Mouse (Mus musculus) heart, embryonic 16.5 days (tissue): ENCODE results near the gene Gramd1a. TPM values are rescaled to one million over a fixed set of nuclear protein-coding genes. Genes with fewer than 3 reads are reported as not detected.

Experiments used
- ATAC-seq: fragments of 200-750 bp; cut with Nextera tagmentation; replicated peaks from 2 replicates; pipeline ENCODE4 v1.8.0; 2017; ENCODE audit warnings: moderate number of reproducible peaks; ENCODE audit not compliant: insufficient read depth, low FRiP score; ENCODE audit errors: extremely low read depth
- H3K27ac ChIP-seq: fragments of 300-500 bp; sonication (generic); 2 replicates; pipeline ENCODE4 v1.5.1; 2014; ENCODE audit warnings: mild to moderate bottlenecking, low read length, control low read depth, moderate library complexity
- H3K27me3 ChIP-seq: fragments of 300-500 bp; sonication (generic); 2 replicates; pipeline ENCODE4 v1.6.1; 2014; ENCODE audit warnings: low read length, mixed read lengths; ENCODE audit not compliant: control insufficient read depth, insufficient read depth
- H3K36me3 ChIP-seq: fragments of 300-500 bp; sonication (generic); 2 replicates; pipeline ENCODE4 v1.6.1; 2014; ENCODE audit not compliant: control insufficient read depth, insufficient read depth
- H3K4me1 ChIP-seq: fragments of 300-500 bp; sonication (generic); 2 replicates; pipeline ENCODE4 v1.6.1; 2014; ENCODE audit warnings: low read length, mixed read lengths; ENCODE audit not compliant: control insufficient read depth, insufficient read depth
- H3K4me2 ChIP-seq: fragments of 300-500 bp; sonication (generic); 2 replicates; pipeline ENCODE4 v1.6.1; 2014; ENCODE audit warnings: low read depth, mild to moderate bottlenecking, control low read depth, low read length
- H3K4me3 ChIP-seq: fragments of 300-500 bp; sonication (generic); 2 replicates; pipeline ENCODE4 v1.5.1; 2014; ENCODE audit warnings: mild to moderate bottlenecking, control low read depth, low read length
- H3K9ac ChIP-seq: fragments of 300-500 bp; sonication (generic); 2 replicates; pipeline ENCODE4 v1.6.1; 2014; ENCODE audit warnings: low read length, control low read depth
- H3K9me3 ChIP-seq: fragments of 300-500 bp; sonication (generic); replicated peaks from 2 replicates; pipeline ENCODE4 v1.6.1; 2016; ENCODE audit warnings: low read length; ENCODE audit not compliant: control insufficient read depth
- WGBS: fragments of 180-500 bp; shearing (Covaris S2); extraction: QIAGEN DNeasy Blood & Tissue Kit; methylation state at CpG from one replicate; pipeline ENCODE4 v1.1.7; 2014; 5-methylcytosine and 5-hydroxymethylcytosine counted together
- polyA plus RNA-seq: library from polyadenylated mRNA; unstranded; fragments of >200 nt; fragmentation: Nextera tagmentation; extraction: Ambion mirVana; gene quantifications from 2 replicates; pipeline ENCODE4 v1.2.1, GENCODE M21; 2015

Gramd1a gene
- 53.1 and 58.0 TPM in 2 replicates for polyA plus RNA-seq

DNA sequence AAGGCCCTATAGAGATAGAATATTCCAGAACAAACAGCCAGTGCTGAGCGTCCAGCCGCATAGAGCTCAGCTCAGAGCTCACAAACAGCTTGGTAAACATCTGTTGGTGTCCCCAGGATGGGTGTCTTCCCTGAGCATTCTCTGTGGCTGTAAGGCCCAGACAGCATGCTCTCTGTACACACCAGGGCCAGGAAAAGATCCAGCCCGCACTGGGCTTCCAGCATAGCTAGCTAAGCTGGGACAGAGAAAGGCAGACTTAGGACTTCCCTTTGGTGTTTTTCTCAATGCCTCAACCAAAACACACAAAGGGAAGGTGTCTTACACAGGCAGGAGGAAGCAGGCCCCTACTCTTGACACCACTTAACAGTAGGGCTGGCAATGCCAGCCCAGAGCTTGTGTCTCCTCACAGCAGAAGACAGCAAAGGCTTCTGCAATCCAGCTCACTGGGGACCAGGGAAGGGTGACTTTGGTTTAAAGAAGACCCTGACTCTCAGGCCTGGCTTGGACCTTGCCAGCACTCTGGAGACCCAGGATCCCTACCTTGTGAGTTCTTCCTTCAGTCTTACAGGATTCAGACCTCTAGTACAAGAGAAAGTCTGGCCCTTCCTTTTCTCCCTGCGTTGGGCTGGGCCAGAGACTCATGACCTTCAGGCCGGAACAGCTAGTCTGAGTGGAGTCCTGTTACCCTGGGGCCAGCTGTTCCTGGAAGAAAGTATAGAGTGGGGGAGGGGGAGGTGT lies at the start of gene Gramd1a:
Gramd1a (minus strand) TSS at position 601 of the 738 bp plus-strand sequence.
- peak within 1 kb of the TSS; percentile 54 for H3K9ac ChIP-seq
- no peak for ATAC-seq
- WGBS = 56% methylated on average over 5 of the region's 5 CpGs
- H3K4me1 ChIP-seq = peaks cover 16% of the 10 kb centered on the region
- peak within 1 kb of the TSS; percentile 30 for H3K4me2 ChIP-seq
- no peaks in the 10 kb centered on the region for H3K9me3 ChIP-seq
- H3K27ac ChIP-seq = peak within 1 kb of the TSS; percentile 46
- no peak within 1 kb of the TSS for H3K4me3 ChIP-seq
- H3K36me3 ChIP-seq = no peaks in the 10 kb centered on the region
- no peaks in the 10 kb centered on the region for H3K27me3 ChIP-seq

DNA sequence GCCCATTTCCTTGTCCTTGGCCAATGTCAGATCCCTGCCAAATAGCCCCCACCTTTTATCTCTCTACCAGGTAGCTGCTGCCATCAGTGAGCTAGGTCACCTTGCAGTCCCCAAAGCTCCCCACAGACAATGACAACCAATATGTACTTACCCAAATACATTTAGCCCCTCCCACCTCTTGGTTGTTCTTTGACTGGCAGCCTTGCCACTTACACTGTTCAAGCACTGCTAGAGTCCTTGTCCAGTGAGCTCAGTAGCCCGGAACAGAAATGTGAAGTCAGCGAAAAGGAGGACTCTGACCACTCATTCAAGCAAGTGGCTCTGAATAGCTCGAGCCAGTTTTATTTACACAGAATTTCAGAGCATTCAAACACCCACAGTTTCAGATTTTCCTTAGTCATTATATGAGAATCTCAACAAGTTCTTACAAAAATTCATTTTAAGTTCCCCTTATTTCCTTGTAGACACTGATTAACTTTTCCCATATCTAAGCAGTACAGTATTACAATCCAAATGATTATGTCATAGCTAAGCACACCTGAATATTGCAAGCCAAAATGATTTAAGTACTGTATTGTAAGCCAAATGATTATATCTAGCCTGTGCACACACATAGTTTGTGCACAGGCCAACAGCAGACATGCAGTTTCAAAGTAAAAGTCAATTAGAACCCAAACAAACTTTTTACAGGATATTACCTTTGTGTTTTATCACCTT lies 40.1 kb upstream of the Gramd1a start:
- H3K4me3 ChIP-seq = no peak overlapping the region
- no peaks in the 10 kb centered on the region for H3K27me3 ChIP-seq
- 65% methylated on average over 3 of the region's 3 CpGs for WGBS
- no peak overlapping the region for H3K4me2 ChIP-seq
- no peak overlapping the region for H3K9ac ChIP-seq
- no peaks in the 10 kb centered on the region for H3K4me1 ChIP-seq
- no peaks in the 10 kb centered on the region for H3K9me3 ChIP-seq
- no peak for ATAC-seq
- no peaks in the 10 kb centered on the region for H3K36me3 ChIP-seq
- H3K27ac ChIP-seq = no peak overlapping the region

DNA sequence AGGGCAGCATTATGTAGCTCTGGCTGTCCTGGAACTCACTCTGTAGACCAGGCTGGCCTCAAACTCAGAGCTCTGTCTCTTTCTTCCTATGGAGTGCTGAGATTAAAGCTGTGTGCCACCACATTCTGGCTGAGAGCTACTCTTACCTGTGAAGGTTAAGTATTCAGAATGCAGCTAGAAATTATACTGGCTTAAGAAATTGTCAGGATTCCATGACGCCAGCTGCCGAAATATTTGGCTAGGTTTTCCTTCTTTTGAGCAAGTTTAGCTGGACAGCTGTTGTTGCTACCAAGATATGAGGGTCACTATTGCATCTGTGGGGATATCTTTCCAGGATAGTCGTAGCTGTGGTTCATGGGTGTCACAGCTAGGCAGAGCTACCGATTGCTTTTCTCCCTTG lies 29.0 kb upstream of the Gramd1a start:
- H3K4me3 ChIP-seq = no peak overlapping the region
- H3K4me2 ChIP-seq = no peak overlapping the region
- H3K9ac ChIP-seq = no peak overlapping the region
- H3K9me3 ChIP-seq = no peaks in the 10 kb centered on the region
- H3K27ac ChIP-seq = no peak overlapping the region
- 69% methylated on average over 4 of the region's 4 CpGs for WGBS
- no peaks in the 10 kb centered on the region for H3K4me1 ChIP-seq
- H3K27me3 ChIP-seq = peaks cover 2% of the 10 kb centered on the region; the same call in 1 of the 2 replicates
- no peaks in the 10 kb centered on the region for H3K36me3 ChIP-seq
- ATAC-seq = no peak

DNA sequence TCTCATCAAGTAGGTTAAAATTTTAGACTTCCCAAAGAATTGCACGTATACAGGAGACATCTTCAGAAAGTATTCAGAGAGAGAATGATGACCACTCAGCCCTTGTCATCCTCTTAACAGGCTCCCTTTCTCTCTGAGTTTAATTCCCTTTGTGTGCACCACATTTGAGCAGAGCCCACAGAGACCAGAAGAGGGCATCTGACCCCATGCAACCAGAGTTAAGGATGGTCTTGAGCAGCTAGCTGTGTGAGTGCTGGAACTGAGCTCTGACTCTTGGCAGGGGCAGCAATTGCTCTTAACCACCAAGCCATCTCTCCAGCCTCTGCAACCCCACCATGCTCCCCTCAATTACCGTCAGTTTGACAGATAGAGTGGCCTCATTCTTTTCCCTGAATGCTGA lies 27.2 kb upstream of the Gramd1a start:
- H3K36me3 ChIP-seq = no peaks in the 10 kb centered on the region
- peaks cover 5% of the 10 kb centered on the region for H3K27me3 ChIP-seq
- no peaks in the 10 kb centered on the region for H3K9me3 ChIP-seq
- no peak overlapping the region for H3K4me3 ChIP-seq
- ATAC-seq = no peak
- H3K9ac ChIP-seq = no peak overlapping the region
- no peak overlapping the region for H3K27ac ChIP-seq
- H3K4me1 ChIP-seq = no peaks in the 10 kb centered on the region
- no peak overlapping the region for H3K4me2 ChIP-seq
- 52% methylated on average over 2 of the region's 2 CpGs for WGBS

DNA sequence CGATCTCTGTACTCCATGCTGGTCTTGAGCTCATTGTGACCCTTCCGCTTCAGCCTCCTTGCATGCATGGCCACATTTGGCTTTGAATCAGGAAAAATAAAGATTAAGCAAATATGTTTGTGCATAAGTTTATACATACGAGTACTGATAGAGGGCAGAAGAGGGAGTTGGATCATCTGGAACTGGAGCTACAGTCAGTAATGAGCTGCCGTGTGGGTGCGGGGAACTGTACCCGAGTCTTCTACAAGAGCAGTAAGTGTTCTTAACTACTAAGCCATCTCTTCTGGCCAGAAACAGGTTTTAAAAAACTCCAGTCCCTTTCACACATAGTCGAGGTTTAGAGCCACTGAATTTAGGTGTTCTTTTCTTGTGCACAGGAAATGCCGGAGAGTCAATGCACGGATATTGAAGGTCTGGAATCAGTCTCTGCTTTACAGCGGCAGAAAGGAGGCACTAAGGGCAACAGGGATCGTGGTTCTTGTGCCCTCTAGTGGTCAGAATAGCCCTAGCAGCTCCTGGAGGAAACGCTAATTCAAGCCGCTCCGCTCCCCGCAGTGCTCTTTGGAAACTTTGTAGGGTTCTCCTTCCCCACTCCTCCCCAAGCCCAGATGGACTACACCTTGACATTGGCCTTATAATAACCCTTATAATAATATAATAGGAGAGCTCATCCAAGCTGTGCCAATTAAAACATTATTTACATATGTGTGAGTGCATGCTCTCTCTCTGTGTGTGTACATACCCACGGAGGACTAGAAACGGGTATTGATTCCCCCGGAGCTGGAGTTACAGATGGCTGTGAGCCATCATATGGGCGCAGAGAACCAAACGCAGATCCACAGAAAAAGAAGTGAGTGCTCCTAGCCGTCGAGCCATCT lies 21.4 kb upstream of the Gramd1a start:
- no peaks in the 10 kb centered on the region for H3K4me1 ChIP-seq
- no peak overlapping the region for H3K9ac ChIP-seq
- WGBS = 19% methylated on average over 22 of the region's 22 CpGs
- H3K36me3 ChIP-seq = no peaks in the 10 kb centered on the region
- ATAC-seq = peak; percentile 76
- H3K4me3 ChIP-seq = peak overlapping the region; percentile 27
- peaks cover 3% of the 10 kb centered on the region; the same call in 1 of the 2 replicates for H3K27me3 ChIP-seq
- H3K27ac ChIP-seq = no peak overlapping the region
- no peaks in the 10 kb centered on the region for H3K9me3 ChIP-seq
- H3K4me2 ChIP-seq = peak overlapping the region; percentile 55

DNA sequence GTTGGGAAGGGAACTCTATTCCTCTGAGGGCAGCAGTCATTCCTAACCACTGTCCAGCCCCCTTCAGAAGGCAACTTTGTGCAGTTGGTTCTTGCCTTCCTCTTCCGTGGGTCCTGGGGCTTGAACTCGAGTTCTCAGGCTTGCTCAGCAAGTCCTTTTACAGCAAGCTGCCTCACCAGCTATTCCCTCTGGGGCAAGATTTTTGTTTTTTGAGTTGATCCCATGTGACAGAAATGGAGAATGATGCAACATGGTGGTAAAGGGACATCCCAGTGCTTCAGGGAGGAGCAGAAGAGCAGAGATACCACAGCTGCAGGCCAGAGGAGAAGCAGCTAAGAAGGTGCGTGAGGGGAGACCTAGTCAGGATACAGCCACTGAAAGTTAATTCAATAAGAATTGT lies 19.4 kb upstream of the Gramd1a start:
- Histone ChIP-seq H3K4me1 (no peaks in the 10 kb centered on the region), H3K27me3 (peaks cover 3% of the 10 kb centered on the region; the same call in 1 of the 2 replicates), H3K4me2 (no peak overlapping the region), H3K9ac (no peak overlapping the region), H3K27ac (no peak overlapping the region), H3K36me3 (no peaks in the 10 kb centered on the region), H3K4me3 (no peak overlapping the region), H3K9me3 (no peaks in the 10 kb centered on the region)
- WGBS = 82% methylated on average over 3 of the region's 3 CpGs
- ATAC-seq = no peak

DNA sequence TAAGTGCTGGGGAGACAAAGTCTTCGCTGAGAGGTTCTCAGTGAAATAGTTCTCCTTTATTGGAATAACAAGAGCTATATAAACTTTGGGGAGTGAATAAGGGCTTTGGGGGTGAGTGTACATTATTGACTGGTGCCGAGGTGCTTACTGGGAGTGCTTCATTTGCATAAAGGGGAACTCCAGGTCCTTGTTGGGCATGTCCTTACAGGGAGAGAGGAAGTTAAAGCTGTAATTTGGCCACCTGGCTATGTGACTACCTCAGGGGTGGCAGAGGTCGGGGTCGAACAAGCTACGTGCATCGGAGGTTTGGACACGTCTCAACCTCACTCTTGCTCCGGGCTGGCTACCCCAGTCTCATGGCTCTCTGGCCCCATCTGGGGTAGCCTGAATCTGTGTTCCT lies 18.8 kb upstream of the Gramd1a start:
- no peak overlapping the region for H3K9ac ChIP-seq
- no peaks in the 10 kb centered on the region for H3K4me1 ChIP-seq
- peaks cover 3% of the 10 kb centered on the region; the same call in 1 of the 2 replicates for H3K27me3 ChIP-seq
- H3K4me3 ChIP-seq = no peak overlapping the region
- no peaks in the 10 kb centered on the region for H3K9me3 ChIP-seq
- no peak for ATAC-seq
- H3K4me2 ChIP-seq = no peak overlapping the region
- WGBS = 63% methylated on average over 8 of the region's 8 CpGs
- no peaks in the 10 kb centered on the region for H3K36me3 ChIP-seq
- no peak overlapping the region for H3K27ac ChIP-seq

DNA sequence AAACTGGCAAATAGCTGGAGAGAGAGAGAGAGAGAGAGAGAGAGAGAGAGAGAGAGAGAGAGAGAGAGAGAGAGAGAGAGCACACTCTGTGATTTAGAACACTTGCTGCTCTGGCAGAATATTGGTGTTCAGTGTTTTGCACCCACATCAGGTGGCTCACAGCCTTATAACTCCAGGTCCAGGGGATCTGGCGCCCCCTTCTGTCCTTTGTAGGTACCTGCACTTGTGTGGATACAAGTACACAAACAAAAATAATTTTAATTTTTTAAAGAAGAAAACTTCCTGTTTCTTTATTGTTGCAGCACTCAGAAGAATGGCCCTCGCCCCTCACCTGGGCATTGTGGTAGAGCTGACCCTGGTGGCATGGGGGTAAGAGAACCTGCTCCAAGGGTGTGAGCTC lies 16.5 kb upstream of the Gramd1a start:
- Histone ChIP-seq H3K27ac (no peak overlapping the region), H3K36me3 (no peaks in the 10 kb centered on the region), H3K4me2 (no peak overlapping the region), H3K4me1 (peaks cover 3% of the 10 kb centered on the region; the same call in 1 of the 2 replicates), H3K9ac (no peak overlapping the region), H3K4me3 (no peak overlapping the region), H3K27me3 (no peaks in the 10 kb centered on the region), H3K9me3 (no peaks in the 10 kb centered on the region)
- ATAC-seq = no peak
- WGBS = 9% methylated on average over 2 of the region's 2 CpGs
